23 mouse cellular contexts compared by ENCODE assay signal in genomic region chr2:45908871-45909270, GRCm38 (mm10).
DNase-seq lines count a peak whose midpoint lies in the region; ATAC-seq lines count a peak whose summit lies in the region.
"Had no signal": no experiment of that assay in that cellular context is flagged by ENCODE, and none has a peak within 500 bp of the region (broad histone marks: within the 10 kb centered on the region; RNA-seq: fewer than 3 reads in every experiment).

No protein-coding gene starts in this region.

- DNase-seq in adrenal gland, postnatal 10 days: peak; percentile 12
- no peak for DNase-seq in adrenal gland, adult 8-10 months
- DNase-seq in gastrocnemius, postnatal 25 days: peak; percentile 5
- DNase-seq in gastrocnemius, postnatal 36 days: no peak
- DNase-seq in adipocyte (ENCODE audit: low spot score): peak; percentile 97
- DNase-seq in liver, embryonic 11.5 days (ENCODE audit: low spot score): no peak
- DNase-seq: adrenal gland, postnatal 36 days; cerebellum, adult 18-20 months; cerebellum, adult 9-10 months; cerebellum, postnatal 14 days; heart, adult 11 months; heart, postnatal 10 days; heart, postnatal 36 days; kidney, adult 18-20 months had no signal

- H3K4me3 ChIP-seq in liver, embryonic 11.5 days (ENCODE audit: low read depth, low read length): no peak overlapping the region
- H3K4me3 ChIP-seq: forebrain, embryonic 10.5 days; forebrain, embryonic 13.5 days; heart, embryonic 12.5 days; heart, embryonic 15.5 days; hindbrain, embryonic 10.5 days; hindbrain, embryonic 13.5 days; intestine, embryonic 15.5 days had no signal

- no peaks in the 10 kb centered on the region for H3K9me3 ChIP-seq in liver, embryonic 11.5 days (ENCODE audit: control insufficient read depth, low read length)
- H3K9me3 ChIP-seq: forebrain, embryonic 10.5 days; forebrain, embryonic 13.5 days; heart, embryonic 12.5 days; heart, embryonic 15.5 days; hindbrain, embryonic 10.5 days; hindbrain, embryonic 13.5 days; intestine, embryonic 15.5 days had no signal

- no peak overlapping the region for H3K27ac ChIP-seq in liver, embryonic 11.5 days (ENCODE audit: low read depth, low read length)
- H3K27ac ChIP-seq: forebrain, embryonic 10.5 days; forebrain, embryonic 13.5 days; heart, embryonic 15.5 days; hindbrain, embryonic 10.5 days; hindbrain, embryonic 13.5 days; intestine, embryonic 15.5 days had no signal

- WGBS in liver, embryonic 11.5 days: 50% methylated on average over 1 of the region's 1 CpGs

- intact Hi-C loops in gastrocnemius, postnatal 36 days (cut with DNase I): no loop called here

- no peak overlapping the region for H3K9ac ChIP-seq in liver, embryonic 11.5 days (ENCODE audit: low read depth, low read length)
- H3K9ac ChIP-seq: forebrain, embryonic 13.5 days; heart, embryonic 12.5 days; heart, embryonic 15.5 days; hindbrain, embryonic 13.5 days; intestine, embryonic 15.5 days had no signal

- no peak overlapping the region for H3K4me2 ChIP-seq in liver, embryonic 11.5 days
- H3K4me2 ChIP-seq: forebrain, embryonic 13.5 days; heart, embryonic 12.5 days; heart, embryonic 15.5 days; hindbrain, embryonic 13.5 days; intestine, embryonic 15.5 days had no signal

- no peaks in the 10 kb centered on the region for H3K27me3 ChIP-seq in liver, embryonic 11.5 days (replicated peaks; ENCODE audit: control insufficient read depth, insufficient read depth, low read length)
- H3K27me3 ChIP-seq: forebrain, embryonic 13.5 days; heart, embryonic 12.5 days; heart, embryonic 15.5 days; hindbrain, embryonic 13.5 days; intestine, embryonic 15.5 days had no signal

- H3K4me1 ChIP-seq in liver, embryonic 11.5 days (replicated peaks; ENCODE audit: control insufficient read depth, insufficient read depth, low read length): no peaks in the 10 kb centered on the region
- H3K4me1 ChIP-seq: forebrain, embryonic 10.5 days; forebrain, embryonic 13.5 days; heart, embryonic 12.5 days; heart, embryonic 15.5 days; hindbrain, embryonic 10.5 days; hindbrain, embryonic 13.5 days; intestine, embryonic 15.5 days had no signal

- no peaks in the 10 kb centered on the region for H3K36me3 ChIP-seq in liver, embryonic 11.5 days (ENCODE audit: control insufficient read depth, insufficient read depth, low read length)
- H3K36me3 ChIP-seq: forebrain, embryonic 10.5 days; heart, embryonic 12.5 days; heart, embryonic 15.5 days; hindbrain, embryonic 10.5 days; hindbrain, embryonic 13.5 days; intestine, embryonic 15.5 days had no signal

- no peak for ATAC-seq in liver, embryonic 11.5 days (replicated peaks; ENCODE audit: low FRiP score)
- ATAC-seq: forebrain, embryonic 13.5 days; forebrain, embryonic 16.5 days; hindbrain, embryonic 16.5 days; intestine, embryonic 15.5 days had no signal

Comparison
In these comparisons a context has a peak if more than half of its experiments do, and no peak if none do; other contexts are left out.
1. DNase-seq: peak in adrenal gland, postnatal 10 days (single experiment), gastrocnemius, postnatal 25 days (single experiment) and adipocyte (single experiment); none in adrenal gland, adult 8-10 months (single experiment), gastrocnemius, postnatal 36 days (0 of 2) and liver, embryonic 11.5 days (single experiment).